Mouse (Mus musculus): ENCODE results near the gene Nek8. TPM values are rescaled to one million over a fixed set of nuclear protein-coding genes. Genes with fewer than 3 reads are reported as not detected.

The Nek8 gene
- polyA plus RNA-seq (2016; fragmentation: Nextera tagmentation; extraction: Ambion mirVana): 17.5 and 18.9 TPM in 2 replicates

GRCm38 (mm10) chr11:78176402-78176862 lies at the start of gene Nek8, which contains the start of gene Tlcd1:
TSS of gene Nek8 (minus strand) at chr11:78176675.
TSS of gene Tlcd1 (plus strand) at chr11:78176711.
- under 1% methylated on average over 32 of the region's 32 CpGs for WGBS

GRCm38 (mm10) chr11:78223586-78223985 lies 47.1 kb upstream of the Nek8 start:
- no peak overlapping the region for H3K4me2 ChIP-seq (replicated peaks)
- H3K27ac ChIP-seq: no peak overlapping the region
- H3K9me3 ChIP-seq: no peaks in the 10 kb centered on the region
- H3K27me3 ChIP-seq: no peaks in the 10 kb centered on the region
- no peak overlapping the region for H3K9ac ChIP-seq
- H3K4me3 ChIP-seq: no peak overlapping the region
- peaks cover 94% of the 10 kb centered on the region for H3K36me3 ChIP-seq
- 90% methylated on average over 4 of the region's 4 CpGs for WGBS
- H3K4me1 ChIP-seq: no peaks in the 10 kb centered on the region
- ATAC-seq (ENCODE audit: insufficient number of reproducible peaks, insufficient read depth, low FRiP score, low TSS enrichment): no peak

More at GRCm38 (mm10) chr11:78176402-78176862, at the start of gene Nek8, which contains the start of gene Tlcd1:
- Histone ChIP-seq H3K27me3 (no peaks in the 10 kb centered on the region), H3K9ac (peak within 1 kb of the TSS; percentile 70), H3K9me3 (no peaks in the 10 kb centered on the region), H3K4me3 (peak within 1 kb of the TSS; percentile 49), H3K4me2 (replicated peaks) (peak within 1 kb of the TSS; percentile 88), H3K36me3 (peaks cover 30% of the 10 kb centered on the region), H3K27ac (peak within 1 kb of the TSS; percentile 97), H3K4me1 (peaks cover 33% of the 10 kb centered on the region)
- ATAC-seq (ENCODE audit: insufficient number of reproducible peaks, insufficient read depth, low FRiP score, low TSS enrichment): no peak

DNA sequence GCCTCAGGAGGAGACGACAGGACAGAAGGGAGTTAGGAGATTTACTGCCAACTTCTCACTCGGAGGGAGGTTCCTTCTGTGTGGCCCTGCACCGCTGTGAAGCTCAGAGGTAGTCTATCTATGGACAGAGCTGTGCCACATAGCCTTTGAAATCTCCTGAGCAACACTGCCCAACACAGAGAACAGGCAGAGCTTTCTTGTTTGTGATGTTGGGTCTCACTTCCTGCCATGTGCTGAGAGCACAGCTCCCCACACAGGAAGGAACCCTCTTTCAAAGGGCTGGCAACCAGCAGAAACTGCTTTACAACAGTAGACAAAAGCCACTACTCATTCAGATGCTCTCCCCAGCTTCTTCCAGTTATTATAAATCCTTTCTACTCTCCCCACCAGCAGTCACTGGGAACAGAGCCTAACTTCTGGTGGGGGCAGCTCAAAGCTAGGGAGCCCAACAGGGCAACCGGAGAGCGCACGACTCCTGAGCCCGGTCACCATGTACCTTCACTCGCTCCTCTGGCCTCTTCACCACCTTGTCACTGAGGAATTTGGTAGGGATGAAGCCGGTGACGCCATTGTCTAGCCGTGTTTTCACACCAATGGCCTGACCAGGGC lies 39.3 kb upstream of the Nek8 start:
- no peak overlapping the region for H3K4me3 ChIP-seq
- WGBS: 87% methylated on average over 11 of the region's 11 CpGs

DNA sequence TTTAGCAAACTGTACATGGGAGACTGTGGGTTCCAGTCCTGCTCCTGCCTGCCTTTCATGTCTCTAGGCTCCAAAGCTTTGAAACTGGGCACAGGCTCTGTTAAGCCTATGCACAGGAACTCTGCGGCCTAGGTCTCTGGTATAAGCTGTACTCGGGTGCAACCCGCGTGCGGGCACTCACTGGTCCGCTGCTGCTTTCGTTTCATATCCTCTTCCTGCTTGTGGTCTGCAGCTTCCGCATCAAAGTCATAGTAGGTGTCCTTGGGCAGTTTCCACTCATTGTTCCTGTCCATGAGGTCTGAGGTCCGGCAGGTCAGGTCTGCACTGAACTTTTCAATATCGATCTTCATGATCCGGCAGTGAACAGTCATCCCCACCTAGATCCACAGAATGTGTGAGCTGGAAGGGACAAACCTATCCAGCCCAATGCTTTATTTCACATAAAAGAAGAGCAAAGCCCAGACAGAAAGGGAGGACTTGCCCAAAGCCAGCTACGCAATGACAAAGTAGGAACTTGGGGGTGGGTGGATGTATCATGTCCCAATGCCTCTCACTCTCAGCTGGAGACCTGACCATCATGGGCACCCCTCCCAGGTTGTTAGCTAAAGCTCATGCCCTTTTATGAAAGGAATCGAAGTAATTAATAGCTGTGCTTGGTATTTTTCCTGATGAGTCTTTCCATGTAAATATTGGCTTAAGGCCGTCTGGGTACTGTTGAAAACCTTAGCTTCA lies 36.8 kb upstream of the Nek8 start:
- WGBS: 93% methylated on average over 14 of the region's 14 CpGs
- Histone ChIP-seq H3K36me3 (peaks cover 96% of the 10 kb centered on the region), H3K9ac (no peak overlapping the region), H3K4me3 (no peak overlapping the region), H3K4me2 (replicated peaks) (no peak overlapping the region), H3K4me1 (no peaks in the 10 kb centered on the region), H3K27ac (no peak overlapping the region), H3K27me3 (no peaks in the 10 kb centered on the region), H3K9me3 (no peaks in the 10 kb centered on the region)
- ATAC-seq (ENCODE audit: insufficient number of reproducible peaks, insufficient read depth, low FRiP score, low TSS enrichment): no peak

More for the DNA sequence above, 39.3 kb upstream of the Nek8 start:
- H3K27me3 ChIP-seq: no peaks in the 10 kb centered on the region
- H3K4me1 ChIP-seq: no peaks in the 10 kb centered on the region
- no peaks in the 10 kb centered on the region for H3K9me3 ChIP-seq
- ATAC-seq (ENCODE audit: insufficient number of reproducible peaks, insufficient read depth, low FRiP score, low TSS enrichment): no peak
- H3K9ac ChIP-seq: no peak overlapping the region
- H3K27ac ChIP-seq: no peak overlapping the region
- no peak overlapping the region for H3K4me2 ChIP-seq (replicated peaks)
- H3K36me3 ChIP-seq: peaks cover 94% of the 10 kb centered on the region

DNA sequence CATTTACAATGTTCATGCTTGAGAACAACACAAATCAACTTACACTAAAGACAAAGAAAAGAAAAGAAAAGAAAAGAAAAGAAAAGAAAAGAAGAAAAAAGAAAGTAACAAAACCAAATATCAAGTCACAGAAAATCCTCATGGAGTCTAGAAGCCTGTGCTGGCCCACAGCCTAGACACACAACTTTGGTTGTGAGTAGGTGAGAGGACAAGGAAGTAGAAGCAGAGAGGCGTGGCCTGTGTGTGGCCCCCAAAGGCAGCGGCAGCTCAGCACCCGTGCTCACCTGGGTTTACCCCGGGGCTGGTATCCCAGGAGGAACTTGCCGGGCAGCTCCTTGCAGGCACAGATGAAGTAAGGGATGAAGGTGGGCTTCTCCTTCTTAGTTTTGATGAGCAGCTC lies 35.0 kb upstream of the Nek8 start:
- H3K9ac ChIP-seq: no peak overlapping the region
- 88% methylated on average over 5 of the region's 5 CpGs for WGBS
- H3K4me1 ChIP-seq: no peaks in the 10 kb centered on the region
- H3K27ac ChIP-seq: no peak overlapping the region
- H3K4me2 ChIP-seq (replicated peaks): no peak overlapping the region
- ATAC-seq (ENCODE audit: insufficient number of reproducible peaks, insufficient read depth, low FRiP score, low TSS enrichment): no peak
- no peak overlapping the region for H3K4me3 ChIP-seq
- H3K36me3 ChIP-seq: peaks cover 98% of the 10 kb centered on the region
- no peaks in the 10 kb centered on the region for H3K9me3 ChIP-seq
- H3K27me3 ChIP-seq: no peaks in the 10 kb centered on the region

DNA sequence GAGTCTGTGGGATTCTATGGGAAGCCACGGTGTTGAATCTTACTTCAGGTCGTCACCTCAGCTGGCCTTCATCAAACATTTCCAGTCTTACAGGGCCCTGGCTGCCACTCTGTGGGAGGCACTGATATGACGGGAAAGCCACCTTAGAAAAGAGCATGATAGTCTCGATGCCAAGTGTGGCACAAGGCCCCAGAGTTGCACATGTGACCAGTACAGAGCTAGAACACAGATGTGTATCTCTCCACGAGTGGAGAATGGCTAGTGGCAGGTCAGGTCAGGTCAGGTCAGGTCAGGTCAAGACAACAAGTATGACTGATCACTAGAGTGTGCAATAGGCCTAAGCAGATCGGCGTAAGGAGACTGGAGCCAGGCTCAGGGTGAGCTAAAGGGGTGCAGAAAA lies 34.1 kb upstream of the Nek8 start:
- Histone ChIP-seq H3K9me3 (no peaks in the 10 kb centered on the region), H3K4me2 (replicated peaks) (no peak overlapping the region), H3K36me3 (peaks cover 96% of the 10 kb centered on the region), H3K27me3 (no peaks in the 10 kb centered on the region), H3K9ac (no peak overlapping the region), H3K27ac (no peak overlapping the region), H3K4me3 (no peak overlapping the region), H3K4me1 (no peaks in the 10 kb centered on the region)
- WGBS: 66% methylated on average over 7 of the region's 7 CpGs
- no peak for ATAC-seq (ENCODE audit: insufficient number of reproducible peaks, insufficient read depth, low FRiP score, low TSS enrichment)

DNA sequence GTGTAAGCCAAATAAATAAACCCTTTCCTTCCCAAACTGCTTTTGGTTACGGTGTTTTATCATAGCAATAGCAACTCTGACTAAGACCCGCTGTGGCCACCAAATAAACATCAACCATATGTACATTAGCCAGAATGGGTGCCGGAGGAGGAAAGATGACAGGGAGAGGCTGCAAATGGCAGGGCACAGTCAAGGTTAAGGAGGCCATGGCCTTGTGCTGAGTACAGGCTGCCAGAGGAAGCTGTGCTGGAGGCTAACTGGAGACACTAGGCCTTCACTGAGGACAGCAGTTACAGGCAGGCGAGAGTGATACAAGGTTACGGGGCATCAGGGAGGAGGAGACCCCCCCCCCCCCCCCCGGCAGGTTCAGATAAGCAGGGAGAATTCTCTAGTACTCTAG lies 33.4 kb upstream of the Nek8 start:
- H3K9ac ChIP-seq: no peak overlapping the region
- 94% methylated on average over 6 of the region's 6 CpGs for WGBS

DNA sequence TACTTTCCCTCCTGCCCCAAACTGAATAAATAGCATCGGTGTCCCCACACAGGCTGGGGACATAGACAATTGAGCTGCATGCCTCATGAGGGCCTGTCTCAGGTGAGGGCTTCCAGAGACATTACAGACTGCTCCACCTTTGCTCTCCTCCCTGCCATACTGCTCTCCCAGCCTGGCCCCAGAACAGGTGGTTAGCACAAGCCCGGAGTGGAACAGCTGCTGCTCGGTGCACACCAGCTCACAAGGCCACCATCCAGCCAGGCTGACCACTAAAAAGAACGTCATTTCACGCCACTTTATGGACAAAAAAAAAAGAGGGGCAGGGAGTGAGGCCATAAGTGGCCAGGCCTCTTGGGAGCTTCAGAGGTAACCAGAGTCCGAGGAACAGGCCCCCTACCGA lies 30.7 kb upstream of the Nek8 start:
- no peaks in the 10 kb centered on the region for H3K9me3 ChIP-seq
- ATAC-seq (ENCODE audit: insufficient number of reproducible peaks, insufficient read depth, low FRiP score, low TSS enrichment): no peak

More for the DNA sequence above, 33.4 kb upstream of the Nek8 start:
- H3K9me3 ChIP-seq: no peaks in the 10 kb centered on the region
- no peaks in the 10 kb centered on the region for H3K4me1 ChIP-seq
- H3K4me3 ChIP-seq: no peak overlapping the region
- H3K4me2 ChIP-seq (replicated peaks): no peak overlapping the region
- no peaks in the 10 kb centered on the region for H3K27me3 ChIP-seq
- H3K27ac ChIP-seq: no peak overlapping the region
- H3K36me3 ChIP-seq: peaks cover 98% of the 10 kb centered on the region
- no peak for ATAC-seq (ENCODE audit: insufficient number of reproducible peaks, insufficient read depth, low FRiP score, low TSS enrichment)

GRCm38 (mm10) chr11:78205361-78206206 lies 29.1 kb upstream of the Nek8 start:
- 79% methylated on average over 13 of the region's 13 CpGs for WGBS
- no peak overlapping the region for H3K9ac ChIP-seq
- H3K4me2 ChIP-seq (replicated peaks): no peak overlapping the region

More for the DNA sequence above, 30.7 kb upstream of the Nek8 start:
- Histone ChIP-seq H3K9ac (no peak overlapping the region), H3K4me3 (no peak overlapping the region), H3K36me3 (peaks cover 88% of the 10 kb centered on the region), H3K27ac (no peak overlapping the region), H3K4me1 (no peaks in the 10 kb centered on the region), H3K4me2 (replicated peaks) (no peak overlapping the region), H3K27me3 (no peaks in the 10 kb centered on the region)
- 81% methylated on average over 7 of the region's 7 CpGs for WGBS

DNA sequence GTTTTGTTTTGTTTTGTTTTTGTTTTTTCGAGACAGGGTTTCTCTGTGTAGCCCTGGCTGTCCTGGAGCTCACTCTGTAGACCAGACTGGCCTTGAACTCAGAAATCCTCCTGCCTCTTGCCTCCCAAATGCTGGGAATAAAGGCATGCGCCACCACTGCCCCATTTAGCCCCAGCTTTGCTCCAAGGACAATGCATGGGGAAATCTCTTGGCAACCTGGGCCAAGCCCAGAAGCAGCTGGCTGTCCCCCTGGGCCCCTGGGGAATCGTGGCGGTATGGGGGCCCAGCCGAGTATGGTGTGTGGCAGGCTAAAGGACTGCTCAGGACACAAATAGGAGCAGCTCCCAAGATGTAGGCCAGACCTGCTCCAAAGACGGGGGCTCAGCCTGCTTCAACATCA lies 27.8 kb upstream of the Nek8 start:
- ATAC-seq (ENCODE audit: insufficient number of reproducible peaks, insufficient read depth, low FRiP score, low TSS enrichment): no peak
- H3K9ac ChIP-seq: no peak overlapping the region
- no peak overlapping the region for H3K4me2 ChIP-seq (replicated peaks)
- 84% methylated on average over 6 of the region's 6 CpGs for WGBS
- no peak overlapping the region for H3K27ac ChIP-seq
- H3K4me1 ChIP-seq: no peaks in the 10 kb centered on the region
- H3K27me3 ChIP-seq: no peaks in the 10 kb centered on the region
- no peak overlapping the region for H3K4me3 ChIP-seq
- H3K36me3 ChIP-seq: peaks cover 59% of the 10 kb centered on the region
- H3K9me3 ChIP-seq: no peaks in the 10 kb centered on the region

More at GRCm38 (mm10) chr11:78205361-78206206, 29.1 kb upstream of the Nek8 start:
- H3K27me3 ChIP-seq: no peaks in the 10 kb centered on the region
- no peaks in the 10 kb centered on the region for H3K4me1 ChIP-seq
- 0 out of 2 replicates have a peak overlapping the region, but pooled peaks have one; percentile 25 for H3K27ac ChIP-seq
- H3K9me3 ChIP-seq: no peaks in the 10 kb centered on the region
- H3K4me3 ChIP-seq: no peak overlapping the region
- H3K36me3 ChIP-seq: peaks cover 72% of the 10 kb centered on the region
- ATAC-seq (ENCODE audit: insufficient number of reproducible peaks, insufficient read depth, low FRiP score, low TSS enrichment): no peak

- H3K9ac ChIP-seq: no peak overlapping the region
- no peaks in the 10 kb centered on the region for H3K4me1 ChIP-seq
- peaks cover 39% of the 10 kb centered on the region for H3K36me3 ChIP-seq
- H3K27me3 ChIP-seq: no peaks in the 10 kb centered on the region
- H3K9me3 ChIP-seq: no peaks in the 10 kb centered on the region
- H3K27ac ChIP-seq: no peak overlapping the region
- WGBS: 82% methylated on average over 3 of the region's 3 CpGs
- ATAC-seq (ENCODE audit: insufficient number of reproducible peaks, insufficient read depth, low FRiP score, low TSS enrichment): no peak
- no peak overlapping the region for H3K4me3 ChIP-seq
- H3K4me2 ChIP-seq (replicated peaks): no peak overlapping the region
Observed at GRCm38 (mm10) chr11:78202372-78202771, 25.9 kb upstream of the Nek8 start.
